Mouse (Mus musculus): ENCODE results near the gene Gdnf.

The Gdnf gene

GRCm38 (mm10) chr15:7810556-7811252, at the start of gene Gdnf:
Gene Gdnf (plus strand): TSS chr15:7810846.
- no peak for DNase-seq

- DNase-seq, result no peak
These were observed 43.5 kb upstream of the Gdnf start for GRCm38 (mm10) chr15:7767166-7767565.

DNA sequence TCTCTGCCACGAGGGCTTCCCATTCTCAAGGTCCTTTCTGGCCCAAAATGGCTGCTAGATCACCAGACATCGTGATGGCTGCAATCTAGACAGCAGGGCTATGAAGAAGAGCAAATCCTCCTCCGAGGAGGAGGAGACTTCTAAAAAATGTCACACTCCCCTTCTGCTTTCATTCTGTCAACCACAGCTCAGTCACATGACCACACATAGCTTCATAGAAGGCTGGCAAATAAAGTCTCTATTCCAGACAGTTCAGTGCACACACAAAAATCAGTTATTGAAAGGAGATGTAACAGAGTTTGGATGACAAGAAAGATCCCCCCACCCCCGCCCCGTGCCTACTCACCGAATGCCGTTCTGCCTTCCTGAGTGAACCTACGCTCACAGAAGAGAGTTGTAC, 37.7 kb upstream of the Gdnf start:
- no peak for DNase-seq

GRCm38 (mm10) chr15:7781517-7781916, 29.1 kb upstream of the Gdnf start:
- DNase-seq, result no peak

GRCm38 (mm10) chr15:7809841-7810391, 730 bp upstream of the Gdnf start:
- DNase-seq, result no peak

DNA sequence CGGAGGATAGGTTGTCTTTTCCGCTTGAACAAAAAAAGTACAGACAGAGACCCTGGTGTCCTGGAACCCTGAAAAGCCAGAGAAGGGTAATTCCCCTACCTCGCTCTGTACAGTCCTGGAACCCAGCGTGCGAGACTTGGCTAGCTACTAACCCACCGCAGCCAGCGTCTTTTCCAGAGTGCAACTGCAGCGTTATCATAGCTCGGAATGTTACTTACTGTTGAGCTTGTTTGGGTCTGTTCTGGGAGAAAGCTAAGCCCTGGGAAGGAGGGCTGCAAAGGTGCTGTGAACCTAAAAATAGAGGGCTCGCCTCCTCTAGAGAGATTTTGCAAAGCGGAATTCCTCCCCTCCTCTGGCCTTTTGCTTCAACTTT, 593 bp downstream of the Gdnf start:
- DNase-seq, result no peak

DNA sequence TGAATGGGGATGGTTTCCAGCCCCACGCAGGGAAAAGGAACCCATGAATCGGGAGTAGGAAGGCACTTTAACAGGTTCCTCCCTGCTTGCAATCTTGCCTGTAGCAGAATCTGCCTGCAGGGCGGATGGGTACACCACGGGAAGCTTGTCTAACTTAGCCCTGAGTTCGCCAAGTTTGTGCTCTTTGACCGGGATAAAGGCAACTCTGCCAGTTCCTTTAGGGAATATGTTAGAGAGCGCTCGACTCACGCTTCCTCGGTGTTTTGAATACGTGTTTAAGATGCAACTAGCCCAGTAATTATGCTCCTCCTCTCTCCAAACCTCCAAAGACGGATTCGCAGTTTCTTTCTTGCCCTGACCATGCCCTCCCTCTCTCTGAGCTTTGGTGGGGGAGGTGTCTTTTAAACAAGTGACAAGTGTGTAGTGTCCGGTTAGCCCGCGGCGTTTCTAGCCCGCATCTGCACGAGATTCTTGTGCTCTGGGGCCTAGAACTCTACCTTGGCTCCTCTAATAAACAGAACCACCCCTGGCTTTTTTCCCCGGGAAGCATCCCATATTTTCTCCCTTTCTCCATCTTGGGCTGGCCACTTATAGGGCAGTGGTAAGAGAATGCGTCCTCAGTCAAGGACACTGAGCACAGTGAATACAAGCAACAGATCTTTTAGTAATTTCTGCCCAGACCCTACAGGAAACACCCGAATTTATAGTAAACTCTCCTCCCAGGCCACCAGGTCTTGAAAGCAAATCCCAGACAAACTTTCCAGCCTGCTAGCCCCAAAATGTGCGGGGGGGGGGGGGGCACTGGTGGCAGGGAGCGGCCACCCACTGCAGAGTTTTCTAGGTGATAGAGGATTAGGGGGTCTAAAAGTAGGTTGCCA, 1.4 kb downstream of the Gdnf start:
- DNase-seq, result no peak

DNA sequence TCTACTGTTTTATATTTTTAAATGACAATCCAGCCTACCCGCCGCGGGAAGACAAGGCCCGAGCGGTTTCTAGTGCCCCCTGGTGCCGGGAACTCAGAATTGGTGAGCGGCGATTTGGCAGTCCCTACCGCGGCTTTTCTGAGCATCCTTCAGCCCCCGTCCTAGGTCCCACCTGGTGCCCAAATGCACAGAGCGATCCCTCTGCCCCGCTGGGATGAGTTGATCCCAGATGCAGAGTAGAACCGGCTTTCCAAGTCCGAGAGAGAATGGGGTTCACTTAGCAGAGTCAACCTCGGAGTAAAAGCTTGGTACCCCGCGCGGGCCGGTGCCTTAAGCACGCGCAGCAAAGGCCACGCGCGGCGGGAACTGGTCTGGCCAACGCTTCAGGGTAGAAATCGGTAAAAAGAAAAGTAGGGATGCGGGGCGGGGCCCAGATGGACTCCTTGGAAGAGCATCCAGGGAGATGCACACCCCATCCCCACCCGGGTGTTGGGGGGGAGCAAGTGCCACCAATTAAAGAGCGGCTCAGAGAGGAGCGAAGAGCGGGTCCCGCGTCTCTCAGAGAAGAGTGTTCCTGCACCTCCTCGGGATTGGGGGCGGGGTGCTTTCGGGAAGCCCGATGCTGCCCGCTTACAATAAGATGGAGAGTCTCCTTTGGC, 2.4 kb downstream of the Gdnf start:
- no peak for DNase-seq

GRCm38 (mm10) chr15:7813531-7814370, 3.1 kb downstream of the Gdnf start:
- no peak for DNase-seq

- no peak for DNase-seq
These were observed 3.7 kb downstream of the Gdnf start for GRCm38 (mm10) chr15:7814371-7814680.

- no peak for DNase-seq
These were observed 4.3 kb downstream of the Gdnf start for GRCm38 (mm10) chr15:7814917-7815316.

DNA sequence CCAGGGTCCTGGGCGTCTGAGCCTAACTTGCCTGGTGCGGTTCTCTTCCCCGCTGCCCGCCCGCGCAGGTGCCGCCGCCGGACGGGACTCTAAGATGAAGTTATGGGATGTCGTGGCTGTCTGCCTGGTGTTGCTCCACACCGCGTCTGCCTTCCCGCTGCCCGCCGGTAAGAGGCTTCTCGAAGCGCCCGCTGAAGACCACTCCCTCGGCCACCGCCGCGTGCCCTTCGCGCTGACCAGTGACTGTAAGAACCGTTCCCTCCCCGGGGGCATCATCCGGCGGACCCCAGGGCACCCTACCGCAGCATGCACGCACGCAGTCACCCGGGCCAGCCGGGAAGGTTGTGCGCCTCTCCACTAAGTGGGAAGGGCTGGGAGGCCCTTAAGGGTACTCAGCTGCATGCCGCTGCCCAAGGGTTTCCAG, 4.9 kb downstream of the Gdnf start:
- DNase-seq, result no peak

DNA sequence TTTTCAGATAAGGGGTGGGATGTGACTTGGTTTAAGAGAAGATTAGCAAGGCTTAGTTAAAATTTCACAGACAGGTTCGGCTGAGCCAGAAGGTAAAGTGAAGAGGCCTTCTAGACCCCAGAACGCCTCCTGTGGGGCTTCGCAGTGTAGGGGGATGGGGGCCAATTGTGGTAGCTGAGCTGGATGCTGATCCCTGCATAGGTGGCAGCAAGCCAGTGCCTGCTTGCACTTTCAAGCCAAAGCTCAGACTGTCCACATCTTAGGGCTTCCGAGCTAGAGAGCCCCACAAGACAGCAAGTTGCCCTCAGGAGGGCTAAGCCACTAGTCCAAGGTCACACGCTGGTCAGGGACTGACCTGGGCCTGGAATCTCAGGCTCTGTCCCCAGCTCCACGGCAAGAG, 13.2 kb downstream of the Gdnf start:
- no peak for DNase-seq

- DNase-seq, result no peak
These were observed 14.9 kb downstream of the Gdnf start for GRCm38 (mm10) chr15:7825530-7825929.

DNA sequence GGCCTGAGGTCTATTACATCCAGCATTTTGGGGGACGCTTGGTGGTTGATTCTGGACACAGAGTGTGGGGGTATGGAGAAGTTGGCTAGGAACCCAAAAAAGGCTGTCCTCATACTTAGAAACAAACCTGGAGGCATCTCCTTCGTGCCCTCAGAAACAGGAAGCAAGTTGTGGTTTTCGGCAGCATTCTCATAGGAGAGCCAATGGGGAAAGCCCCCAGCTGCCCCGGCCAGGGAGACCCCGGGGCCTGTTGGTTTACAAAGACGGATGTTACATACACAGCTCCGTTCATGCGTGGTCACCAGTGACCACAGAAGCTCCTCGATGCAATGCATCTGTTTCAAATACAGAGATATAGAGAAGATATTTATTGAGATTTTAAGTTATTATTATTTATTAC, 24.8 kb downstream of the Gdnf start:
- DNase-seq, result no peak

- DNase-seq, result no peak
These were observed 27.6 kb downstream of the Gdnf start for GRCm38 (mm10) chr15:7838060-7838920.

DNA sequence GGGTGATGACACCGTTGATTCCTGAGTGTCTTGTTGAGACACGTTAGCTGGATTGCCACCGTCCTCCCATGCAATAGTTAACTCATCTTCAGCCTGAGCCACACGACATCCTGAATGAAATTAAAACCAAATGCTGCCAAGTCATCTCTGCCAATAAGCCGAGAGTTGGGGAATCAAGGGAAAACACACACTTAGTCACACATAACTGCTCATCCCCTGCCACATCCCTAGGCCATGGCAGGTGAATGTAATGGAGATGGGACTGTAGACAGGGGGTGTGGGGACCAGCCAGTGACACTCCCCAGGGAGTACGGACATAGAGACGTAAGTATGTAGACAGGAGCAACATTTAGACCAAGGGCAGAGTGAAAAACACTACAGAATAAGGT, 28.3 kb downstream of the Gdnf start:
- DNase-seq, result no peak

DNA sequence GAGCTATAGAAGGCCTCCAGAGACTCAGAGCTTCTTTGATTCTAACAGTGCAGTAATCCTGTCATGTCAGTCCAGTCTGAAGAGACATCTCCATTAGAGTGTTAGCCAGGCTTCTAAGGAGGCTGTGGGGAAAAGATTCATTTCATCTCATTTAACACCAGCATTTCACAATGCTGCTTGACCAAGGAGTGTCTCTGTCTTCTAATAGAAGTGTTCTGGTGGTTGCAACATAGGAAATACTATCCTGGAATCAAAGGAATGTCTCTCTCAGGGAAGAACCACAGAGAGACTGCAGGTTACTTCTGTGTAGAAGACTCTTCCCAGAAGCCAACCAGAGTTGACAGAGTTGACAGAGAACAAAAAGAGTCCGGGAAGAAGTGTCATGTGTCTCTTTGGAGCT, 31.0 kb downstream of the Gdnf start:
- no peak for DNase-seq

DNA sequence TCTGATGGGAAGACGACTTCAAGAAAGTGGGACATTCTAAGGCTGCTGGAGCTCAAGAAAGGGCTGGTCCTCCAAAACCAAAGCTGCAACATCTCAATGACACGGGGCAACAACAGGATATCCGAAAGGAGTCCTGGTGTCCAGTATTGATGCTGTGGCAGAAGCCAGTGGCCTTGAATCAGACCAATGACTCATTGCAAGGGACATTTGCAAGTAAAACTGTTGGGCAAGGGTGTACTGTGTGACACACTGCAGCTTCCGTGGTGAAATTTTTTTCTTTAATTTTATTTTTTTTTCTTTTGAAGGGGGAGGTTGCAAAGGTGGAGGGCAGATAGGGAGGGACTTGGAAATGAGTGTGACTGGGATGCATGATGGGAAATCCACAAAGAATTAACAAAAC, 31.8 kb downstream of the Gdnf start:
- DNase-seq, result no peak

DNA sequence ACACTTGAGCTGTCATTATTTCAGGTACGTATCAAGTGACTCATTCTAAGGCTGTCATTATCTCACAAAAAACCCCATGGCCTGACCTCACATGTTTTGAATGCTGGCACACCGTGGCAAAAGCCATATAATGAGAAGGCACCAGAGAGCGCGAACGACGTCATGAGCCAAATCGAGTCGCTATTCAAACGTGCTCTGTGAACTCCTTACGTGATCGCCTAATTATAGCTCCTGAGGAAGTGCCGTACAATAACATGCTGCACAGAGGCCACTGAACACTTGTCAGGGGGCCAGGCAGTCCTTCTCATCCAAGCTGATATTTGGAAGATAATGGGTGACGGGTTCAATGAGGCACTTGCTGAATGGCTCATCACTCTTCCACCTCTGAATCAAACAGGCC, 46.8 kb downstream of the Gdnf start:
- no peak for DNase-seq

GRCm38 (mm10) chr15:7858841-7859240, 48.2 kb downstream of the Gdnf start:
- DNase-seq, result no peak

DNA sequence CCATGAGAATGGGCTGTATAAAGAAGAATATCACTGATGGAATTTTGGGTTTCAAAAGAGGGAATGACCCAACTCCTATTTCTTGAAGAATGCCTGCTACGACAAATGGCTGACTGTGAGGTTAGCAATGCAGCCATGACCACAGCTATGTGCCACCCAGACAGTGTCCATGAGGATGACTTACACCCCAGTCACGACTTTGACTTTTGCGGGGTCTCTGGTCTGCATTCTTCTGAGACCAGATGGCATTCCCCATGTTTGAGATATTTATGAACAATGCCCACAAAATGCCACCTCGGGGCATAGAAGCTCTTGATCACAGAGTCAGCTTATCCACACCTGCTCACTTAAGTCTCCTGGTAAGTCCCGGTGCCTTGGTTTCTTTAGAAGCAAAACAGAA, 52.2 kb downstream of the Gdnf start:
- DNase-seq, result no peak
